8 mouse cellular contexts compared by ENCODE assay signal in genomic region chr11:3101072-3101874, GRCm38 (mm10).
DNase-seq lines count a peak whose midpoint lies in the region; ATAC-seq and TF ChIP-seq lines count a peak whose summit lies in the region.

No protein-coding gene starts in this region.

- no peak overlapping the region for H3K27ac ChIP-seq in lung, postnatal 0 days (ENCODE audit: low read length)
- H3K27ac ChIP-seq in bone marrow, adult 2 months (ENCODE audit: control insufficient read depth, insufficient read depth, low read depth, low read length, poor library complexity), result no peak overlapping the region

- H3K4me2 ChIP-seq in lung, postnatal 0 days (replicated peaks; ENCODE audit: low read depth, low read length), result no peak overlapping the region

- TF ChIP-seq CTCF in lung, postnatal 0 days (IDR thresholded peaks at IDR 0.05), result no peak
- TF ChIP-seq CTCF in bone marrow, adult 2 months (IDR thresholded peaks at IDR 0.05; ENCODE audit: control insufficient read depth, insufficient read depth, low read length), result peak; percentile 46; the same call in 1 of the 2 replicates

- H3K4me3 ChIP-seq in lung, postnatal 0 days (ENCODE audit: low read depth, low read length), result no peak overlapping the region
- H3K4me3 ChIP-seq in bone marrow, adult 2 months (replicated peaks; ENCODE audit: control insufficient read depth, low read depth, low read length), result no peak overlapping the region

- ATAC-seq in lung, postnatal 0 days, result peak; percentile 44; the same call in 1 of the 2 replicates
- 0 out of 2 replicates have a peak, but pooled peaks have one; percentile 16 for ATAC-seq in monocyte, adult 5-6 weeks (replicated peaks; ENCODE audit: insufficient number of reproducible peaks, low FRiP score, low TSS enrichment, poor library complexity, severe bottlenecking)

- intact Hi-C loops in heart, postnatal 10 days (cut with DNase I), result no loop called here

- peaks cover 31% of the 10 kb centered on the region for H3K9me3 ChIP-seq in lung, postnatal 0 days (ENCODE audit: low read length)

- no peak overlapping the region for H3K9ac ChIP-seq in lung, postnatal 0 days (replicated peaks; ENCODE audit: low read depth)

- H3K4me1 ChIP-seq in lung, postnatal 0 days (ENCODE audit: insufficient read depth, low read depth, low read length), result no peaks in the 10 kb centered on the region
- no peaks in the 10 kb centered on the region for H3K4me1 ChIP-seq in bone marrow, adult 2 months (ENCODE audit: control insufficient read depth, insufficient read depth, low read length)

- no peak for TF ChIP-seq POLR2A in bone marrow, adult 2 months (IDR thresholded peaks at IDR 0.05; ENCODE audit: borderline replicate concordance, control insufficient read depth, low read depth, low read length)

- DNase-seq in heart, adult 11 months, result peak; percentile 16
- no peak for DNase-seq in heart, postnatal 10 days
- DNase-seq in lung, postnatal 0 days (ENCODE audit: low spot score), result peak; percentile 9
- DNase-seq in lung, postnatal 4 days, result no peak
- no peak for DNase-seq in cerebellum, adult 18-20 months
- no peak for DNase-seq in B cell, adult 2 months

- 82% methylated on average over 25 of the region's 25 CpGs for WGBS in lung, postnatal 0 days
- WGBS in bone marrow, adult 2 months, result 75% methylated on average over 25 of the region's 25 CpGs

- no peaks in the 10 kb centered on the region for H3K27me3 ChIP-seq in lung, postnatal 0 days (replicated peaks; ENCODE audit: insufficient read depth, low read length)

- TF ChIP-seq EP300 in lung, postnatal 0 days (IDR thresholded peaks at IDR 0.05), result no peak

- H3K36me3 ChIP-seq in lung, postnatal 0 days (ENCODE audit: insufficient read depth, low read length), result no peaks in the 10 kb centered on the region

Comparison
In these comparisons a context has a peak if more than half of its experiments do, and no peak if none do; other contexts are left out.
1. DNase-seq: peak in heart, adult 11 months (single experiment) and lung, postnatal 0 days (single experiment); none in heart, postnatal 10 days (0 of 2), lung, postnatal 4 days (0 of 2), cerebellum, adult 18-20 months (0 of 2) and B cell, adult 2 months (0 of 2).